Mouse (Mus musculus): ENCODE measurements at regions not wholly inside any gene's neighbourhood (a gene's known extent, or its start where the extent isn't known, plus 50 kb on each side); places are given as distances from the start of the nearest gene placed in this dataset.
A peak's percentile ranks its signal among the peaks of the same experiment; 100 is the strongest.

GRCm38 (mm10) chr5:43391412-43392029, 123.8 kb upstream of the C1qtnf7 start:
- H3K4me2 ChIP-seq (ENCODE audit: low read depth, low read length): no peak overlapping the region
- no peaks in the 10 kb centered on the region for H3K27me3 ChIP-seq (replicated peaks; ENCODE audit: control insufficient read depth, insufficient read depth, low read length)
- WGBS: 28% methylated on average over 3 of the region's 3 CpGs
- H3K9ac ChIP-seq (ENCODE audit: low read depth, low read length): no peak overlapping the region
- no peaks in the 10 kb centered on the region for H3K9me3 ChIP-seq (ENCODE audit: control insufficient read depth, low read length)
- H3K4me1 ChIP-seq (ENCODE audit: control insufficient read depth, insufficient read depth, low read length): no peaks in the 10 kb centered on the region
- no peak overlapping the region for H3K4me3 ChIP-seq (ENCODE audit: low read depth, low read length)
- H3K27ac ChIP-seq (replicated peaks; ENCODE audit: low read depth, low read length): no peak overlapping the region
- ATAC-seq (ENCODE audit: low read depth) (0 out of 2 replicates have a peak, but pooled peaks have one; percentile 65), DNase-seq (ENCODE audit: low spot score) (peak; percentile 67)
- H3K36me3 ChIP-seq (ENCODE audit: control insufficient read depth, insufficient read depth, low read length): no peaks in the 10 kb centered on the region

- no peaks in the 10 kb centered on the region for H3K9me3 ChIP-seq (ENCODE audit: control insufficient read depth, low read length)
- H3K36me3 ChIP-seq (ENCODE audit: control insufficient read depth, insufficient read depth, low read length): no peaks in the 10 kb centered on the region
- DNase-seq (ENCODE audit: low spot score): peak; percentile 20
- H3K9ac ChIP-seq (ENCODE audit: low read depth, low read length): no peak overlapping the region
- 63% methylated on average over 8 of the region's 8 CpGs for WGBS
- no peaks in the 10 kb centered on the region for H3K4me1 ChIP-seq (ENCODE audit: control insufficient read depth, insufficient read depth, low read length)
- H3K27ac ChIP-seq (replicated peaks; ENCODE audit: low read depth, low read length): no peak overlapping the region
- no peak for ATAC-seq (ENCODE audit: low read depth)
- H3K4me2 ChIP-seq (ENCODE audit: low read depth, low read length): no peak overlapping the region
- no peak overlapping the region for H3K4me3 ChIP-seq (ENCODE audit: low read depth, low read length)
- no peaks in the 10 kb centered on the region for H3K27me3 ChIP-seq (replicated peaks; ENCODE audit: control insufficient read depth, insufficient read depth, low read length)
Measured at GRCm38 (mm10) chr5:43392908-43393545, 122.3 kb upstream of the C1qtnf7 start.

GRCm38 (mm10) chr5:43417259-43417658, 98.1 kb upstream of the C1qtnf7 start:
- DNase-seq (ENCODE audit: low spot score) (no peak), ATAC-seq (ENCODE audit: low read depth) (no peak)
- Histone ChIP-seq H3K4me1 (ENCODE audit: control insufficient read depth, insufficient read depth, low read length) (no peaks in the 10 kb centered on the region), H3K27ac (replicated peaks; ENCODE audit: low read depth, low read length) (no peak overlapping the region), H3K4me3 (ENCODE audit: low read depth, low read length) (no peak overlapping the region), H3K27me3 (replicated peaks; ENCODE audit: control insufficient read depth, insufficient read depth, low read length) (no peaks in the 10 kb centered on the region), H3K9me3 (ENCODE audit: control insufficient read depth, low read length) (no peaks in the 10 kb centered on the region), H3K9ac (ENCODE audit: low read depth, low read length) (no peak overlapping the region), H3K36me3 (ENCODE audit: control insufficient read depth, insufficient read depth, low read length) (no peaks in the 10 kb centered on the region), H3K4me2 (ENCODE audit: low read depth, low read length) (no peak overlapping the region)
- WGBS: 93% methylated on average over 2 of the region's 2 CpGs

DNA sequence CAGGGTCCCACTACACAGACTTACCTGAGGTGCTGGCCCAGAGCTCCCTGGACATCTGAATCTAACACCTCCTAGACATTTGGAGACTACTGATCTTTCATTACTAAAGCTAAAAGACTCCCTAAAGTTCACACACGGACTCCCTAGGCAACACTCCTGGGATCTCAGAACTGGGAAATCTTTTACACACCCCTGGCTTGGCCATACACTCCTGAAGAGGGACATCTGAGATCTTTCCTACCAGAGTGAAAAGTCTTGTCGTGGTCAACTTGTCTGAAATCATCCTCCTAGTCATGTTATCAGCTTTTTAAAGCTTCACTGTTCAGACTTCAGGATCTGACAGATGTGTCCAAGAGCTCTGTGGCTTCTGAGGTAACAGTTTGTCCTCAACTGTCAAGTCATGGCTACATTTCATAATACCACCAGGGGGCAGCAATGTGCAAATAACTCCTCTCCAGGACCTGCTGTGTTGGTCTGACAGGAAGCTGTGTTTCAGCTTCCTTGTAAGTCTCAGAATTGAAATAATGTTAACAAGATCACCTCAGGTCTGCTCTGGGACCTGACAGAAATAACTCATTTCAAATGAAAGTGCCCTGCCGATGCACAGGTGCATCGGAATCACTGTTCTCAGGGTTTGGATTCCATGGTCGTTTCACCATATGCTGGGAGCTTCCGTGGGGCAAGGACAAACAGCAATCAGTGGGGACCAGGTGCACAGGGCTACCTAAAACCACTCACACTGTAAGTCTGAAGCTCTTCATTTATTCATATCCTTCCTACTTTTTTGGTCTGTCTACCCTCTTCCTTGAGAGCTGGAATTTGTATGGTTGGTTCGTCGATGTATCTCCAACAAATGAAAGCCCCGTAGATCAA, 92.3 kb upstream of the C1qtnf7 start:
- Histone ChIP-seq H3K36me3 (ENCODE audit: control insufficient read depth, insufficient read depth, low read length) (no peaks in the 10 kb centered on the region), H3K4me3 (ENCODE audit: low read depth, low read length) (no peak overlapping the region), H3K9me3 (ENCODE audit: control insufficient read depth, low read length) (no peaks in the 10 kb centered on the region), H3K27me3 (replicated peaks; ENCODE audit: control insufficient read depth, insufficient read depth, low read length) (no peaks in the 10 kb centered on the region), H3K27ac (replicated peaks; ENCODE audit: low read depth, low read length) (no peak overlapping the region), H3K4me1 (ENCODE audit: control insufficient read depth, insufficient read depth, low read length) (no peaks in the 10 kb centered on the region), H3K4me2 (ENCODE audit: low read depth, low read length) (no peak overlapping the region), H3K9ac (ENCODE audit: low read depth, low read length) (no peak overlapping the region)
- DNase-seq (ENCODE audit: low spot score): peak; percentile 92
- 71% methylated on average over 9 of the region's 9 CpGs for WGBS
- peak; percentile 77; the same call in 1 of the 2 replicates for ATAC-seq (ENCODE audit: low read depth)

GRCm38 (mm10) chr5:43424551-43425257, 90.6 kb upstream of the C1qtnf7 start:
- no peaks in the 10 kb centered on the region for H3K27me3 ChIP-seq (replicated peaks; ENCODE audit: control insufficient read depth, insufficient read depth, low read length)
- no peak for DNase-seq (ENCODE audit: low spot score)
- H3K4me2 ChIP-seq (ENCODE audit: low read depth, low read length): no peak overlapping the region
- H3K9ac ChIP-seq (ENCODE audit: low read depth, low read length): no peak overlapping the region
- H3K36me3 ChIP-seq (ENCODE audit: control insufficient read depth, insufficient read depth, low read length): no peaks in the 10 kb centered on the region
- no peaks in the 10 kb centered on the region for H3K4me1 ChIP-seq (ENCODE audit: control insufficient read depth, insufficient read depth, low read length)
- ATAC-seq (ENCODE audit: low read depth): no peak
- H3K9me3 ChIP-seq (ENCODE audit: control insufficient read depth, low read length): no peaks in the 10 kb centered on the region
- no peak overlapping the region for H3K27ac ChIP-seq (replicated peaks; ENCODE audit: low read depth, low read length)
- no peak overlapping the region for H3K4me3 ChIP-seq (ENCODE audit: low read depth, low read length)
- WGBS: 74% methylated on average over 9 of the region's 9 CpGs

- H3K36me3 ChIP-seq (ENCODE audit: control insufficient read depth, insufficient read depth, low read length): no peaks in the 10 kb centered on the region
- H3K27ac ChIP-seq (replicated peaks; ENCODE audit: low read depth, low read length): no peak overlapping the region
- DNase-seq (ENCODE audit: low spot score): peak; percentile 46
- ATAC-seq (ENCODE audit: low read depth): no peak
- no peak overlapping the region for H3K4me2 ChIP-seq (ENCODE audit: low read depth, low read length)
- no peaks in the 10 kb centered on the region for H3K4me1 ChIP-seq (ENCODE audit: control insufficient read depth, insufficient read depth, low read length)
- no peaks in the 10 kb centered on the region for H3K27me3 ChIP-seq (replicated peaks; ENCODE audit: control insufficient read depth, insufficient read depth, low read length)
- H3K9ac ChIP-seq (ENCODE audit: low read depth, low read length): no peak overlapping the region
- no peak overlapping the region for H3K4me3 ChIP-seq (ENCODE audit: low read depth, low read length)
- no peaks in the 10 kb centered on the region for H3K9me3 ChIP-seq (ENCODE audit: control insufficient read depth, low read length)
- 60% methylated on average over 2 of the region's 2 CpGs for WGBS
Measured at GRCm38 (mm10) chr5:43433337-43433736, 82.0 kb upstream of the C1qtnf7 start.

GRCm38 (mm10) chr5:43439191-43439590, 76.1 kb upstream of the C1qtnf7 start:
- Histone ChIP-seq H3K27me3 (replicated peaks; ENCODE audit: control insufficient read depth, insufficient read depth, low read length) (no peaks in the 10 kb centered on the region), H3K9ac (ENCODE audit: low read depth, low read length) (no peak overlapping the region), H3K36me3 (ENCODE audit: control insufficient read depth, insufficient read depth, low read length) (no peaks in the 10 kb centered on the region), H3K27ac (replicated peaks; ENCODE audit: low read depth, low read length) (no peak overlapping the region), H3K4me2 (ENCODE audit: low read depth, low read length) (no peak overlapping the region), H3K4me1 (ENCODE audit: control insufficient read depth, insufficient read depth, low read length) (no peaks in the 10 kb centered on the region), H3K4me3 (ENCODE audit: low read depth, low read length) (no peak overlapping the region), H3K9me3 (ENCODE audit: control insufficient read depth, low read length) (no peaks in the 10 kb centered on the region)
- no peak for ATAC-seq (ENCODE audit: low read depth)
- DNase-seq (ENCODE audit: low spot score): no peak
- 53% methylated on average over 2 of the region's 2 CpGs for WGBS

- H3K27me3 ChIP-seq (replicated peaks; ENCODE audit: control insufficient read depth, insufficient read depth, low read length): no peaks in the 10 kb centered on the region
- no peak overlapping the region for H3K4me3 ChIP-seq (ENCODE audit: low read depth, low read length)
- H3K4me1 ChIP-seq (ENCODE audit: control insufficient read depth, insufficient read depth, low read length): no peaks in the 10 kb centered on the region
- no peaks in the 10 kb centered on the region for H3K9me3 ChIP-seq (ENCODE audit: control insufficient read depth, low read length)
- 54% methylated on average over 3 of the region's 3 CpGs for WGBS
- DNase-seq (ENCODE audit: low spot score) (peak; percentile 33), ATAC-seq (ENCODE audit: low read depth) (no peak)
- H3K27ac ChIP-seq (replicated peaks; ENCODE audit: low read depth, low read length): no peak overlapping the region
- no peak overlapping the region for H3K4me2 ChIP-seq (ENCODE audit: low read depth, low read length)
- no peaks in the 10 kb centered on the region for H3K36me3 ChIP-seq (ENCODE audit: control insufficient read depth, insufficient read depth, low read length)
- no peak overlapping the region for H3K9ac ChIP-seq (ENCODE audit: low read depth, low read length)
Measured at GRCm38 (mm10) chr5:43441306-43441705, 74.0 kb upstream of the C1qtnf7 start.

Data from embryonic facial prominence, embryonic 14.5 days (tissue).